Mouse (Mus musculus) cerebellum, adult 2 months (tissue): ENCODE results near the gene Spata31d1d. TPM values are rescaled to one million over a fixed set of nuclear protein-coding genes. Genes with fewer than 3 reads are reported as not detected.
"Not testable (repeated sequence)": the region's sequence is repeated elsewhere in the genome, so short reads cannot be mapped to it uniquely, and the experiment has no call there.

Experiments used
- DNase-seq, 2 experiments: peaks; one replicate each; pipeline ENCODE4 v3.0.0; 2021
- H3K27ac ChIP-seq: fragments of 200-500 bp; 2 replicates; pipeline ENCODE4 v1.5.1; 2012; ENCODE audit warnings: low read length, control low read depth, inconsistent platforms; ENCODE audit not compliant: insufficient read depth
- H3K27me3 ChIP-seq: fragments of 200-500 bp; 2 replicates; pipeline ENCODE4 v1.6.1; 2012; ENCODE audit warnings: inconsistent platforms, mild to moderate bottlenecking, low read length, moderate library complexity; ENCODE audit not compliant: control insufficient read depth, insufficient read depth
- H3K4me1 ChIP-seq: fragments of 200-500 bp; 2 replicates; pipeline ENCODE4 v1.6.1; 2011; ENCODE audit warnings: low read length; ENCODE audit not compliant: control insufficient read depth, insufficient read depth
- H3K4me3 ChIP-seq: fragments of 200-500 bp; replicated peaks from 2 replicates; pipeline ENCODE3; 2011; ENCODE audit warnings: mild to moderate bottlenecking, low read depth, low read length, control low read depth; ENCODE audit not compliant: insufficient read depth
- CTCF ChIP-seq: fragments of 200-500 bp; IDR thresholded peaks from 2 replicates; pipeline ENCODE4 v1.5.1; 2011; ENCODE audit warnings: low read depth, mild to moderate bottlenecking, control low read depth, low read length, moderate library complexity, borderline replicate concordance; ENCODE audit not compliant: insufficient read depth
- POLR2A ChIP-seq: fragments of 200-500 bp; IDR thresholded peaks from 2 replicates; pipeline ENCODE4 v1.6.1; 2011; ENCODE audit warnings: low read length, control low read depth, borderline replicate concordance; ENCODE audit not compliant: insufficient read depth
- WGBS: fragments of 180-500 bp; shearing (Covaris S2); methylation state at CpG from one replicate; pipeline ENCODE4 v1.1.7; 2018; 5-methylcytosine and 5-hydroxymethylcytosine counted together
- polyA plus RNA-seq: library from polyadenylated mRNA; depleted of rRNA; stranded (reverse); fragments of >200 nt; gene quantifications from 2 replicates; pipeline ENCODE4 v1.2.3, GENCODE M21; 2012

The Spata31d1d gene
- polyA plus RNA-seq, 1 experiment, result 0.03 TPM

GRCm38 (mm10) chr13:59703514-59703913 lies 28.0 kb downstream of the Spata31d1d start:
- Histone ChIP-seq H3K27me3 (no peaks in the 10 kb centered on the region), H3K4me3 (no peak overlapping the region), H3K27ac (no peak overlapping the region), H3K4me1 (no peaks in the 10 kb centered on the region)
- TF ChIP-seq POLR2A (no peak), CTCF (no peak)
- 76% methylated on average over 12 of the region's 12 CpGs for WGBS
- no peak for DNase-seq

GRCm38 (mm10) chr13:59700137-59700536 lies 31.4 kb downstream of the Spata31d1d start:
- H3K4me3 ChIP-seq, DNase-seq, H3K27me3 ChIP-seq, H3K27ac ChIP-seq, H3K4me1 ChIP-seq: not testable (repeated sequence)
- 86% methylated on average over 1 of the region's 1 CpGs for WGBS

- no peak overlapping the region for H3K27ac ChIP-seq
- no peaks in the 10 kb centered on the region for H3K27me3 ChIP-seq
- no peak for TF ChIP-seq POLR2A
- no peak for TF ChIP-seq CTCF
- H3K4me3 ChIP-seq, result no peak overlapping the region
- DNase-seq, result no peak
- WGBS, result 92% methylated on average over 8 of the region's 8 CpGs
- no peaks in the 10 kb centered on the region for H3K4me1 ChIP-seq
These were observed 32.4 kb downstream of the Spata31d1d start for GRCm38 (mm10) chr13:59699131-59699530.

- no peak overlapping the region for H3K27ac ChIP-seq
- DNase-seq, result no peak
- H3K4me3 ChIP-seq, result no peak overlapping the region
- no peaks in the 10 kb centered on the region for H3K27me3 ChIP-seq
- H3K4me1 ChIP-seq, result no peaks in the 10 kb centered on the region
- TF ChIP-seq POLR2A (no peak), CTCF (no peak)
- WGBS, result 92% methylated on average over 7 of the region's 7 CpGs
These were observed 35.8 kb downstream of the Spata31d1d start for GRCm38 (mm10) chr13:59695781-59696180.

- no peaks in the 10 kb centered on the region for H3K27me3 ChIP-seq
- no peak within 1 kb of the TSS for H3K27ac ChIP-seq
- no peaks in the 10 kb centered on the region for H3K4me1 ChIP-seq
- no peak within 1 kb of the TSS for H3K4me3 ChIP-seq
- WGBS, result 87% methylated on average over 3 of the region's 3 CpGs
- DNase-seq, result no peak
- TF ChIP-seq CTCF (no peak), POLR2A (no peak)
These were observed 37.5 kb downstream of the Spata31d1d start, which contains the start of gene 4921517D22Rik for GRCm38 (mm10) chr13:59694008-59694407. Gene 4921517D22Rik (minus strand): TSS chr13:59694108.

- Histone ChIP-seq H3K27me3 (no peaks in the 10 kb centered on the region), H3K4me1 (no peaks in the 10 kb centered on the region), H3K27ac (no peak overlapping the region), H3K4me3 (no peak overlapping the region)
- no peak for DNase-seq
- WGBS, result 24% methylated on average over 10 of the region's 10 CpGs
- TF ChIP-seq CTCF (no peak), POLR2A (no peak)
These were observed 40.1 kb downstream of the Spata31d1d start for GRCm38 (mm10) chr13:59691478-59691877.

- H3K4me1 ChIP-seq, result no peaks in the 10 kb centered on the region
- no peak for DNase-seq
- H3K27me3 ChIP-seq, result no peaks in the 10 kb centered on the region
- WGBS, result 89% methylated on average over 7 of the region's 7 CpGs
- no peak overlapping the region for H3K4me3 ChIP-seq
- TF ChIP-seq CTCF, result no peak
- no peak for TF ChIP-seq POLR2A
- H3K27ac ChIP-seq, result no peak overlapping the region
These were observed 41.0 kb downstream of the Spata31d1d start for GRCm38 (mm10) chr13:59690576-59690975.

- H3K27ac ChIP-seq, result no peak overlapping the region
- no peaks in the 10 kb centered on the region for H3K4me1 ChIP-seq
- no peak overlapping the region for H3K4me3 ChIP-seq
- no peaks in the 10 kb centered on the region for H3K27me3 ChIP-seq
- no peak for TF ChIP-seq POLR2A
- no peak for TF ChIP-seq CTCF
- DNase-seq, result no peak
- 97% methylated on average over 3 of the region's 3 CpGs for WGBS
These were observed 41.7 kb downstream of the Spata31d1d start for GRCm38 (mm10) chr13:59689843-59690242.

GRCm38 (mm10) chr13:59689313-59689712 lies 42.2 kb downstream of the Spata31d1d start:
- TF ChIP-seq CTCF (no peak), POLR2A (no peak)
- Histone ChIP-seq H3K4me3 (no peak overlapping the region), H3K27me3 (no peaks in the 10 kb centered on the region), H3K27ac (no peak overlapping the region), H3K4me1 (no peaks in the 10 kb centered on the region)
- no peak for DNase-seq
- 94% methylated on average over 9 of the region's 9 CpGs for WGBS
